Mouse (Mus musculus): ENCODE data around the gene Galnt18.

The Galnt18 gene

GRCm38 (mm10) chr7:111779504-111780242 is at the start of gene Galnt18:
Gene Galnt18 (minus strand): TSS chr7:111779977.
- peak; percentile 95 for DNase-seq

- no peak for DNase-seq
Measured at GRCm38 (mm10) chr7:111827337-111827736, 47.6 kb upstream of the Galnt18 start.

GRCm38 (mm10) chr7:111813093-111813492 is 33.3 kb upstream of the Galnt18 start:
- no peak for DNase-seq

GRCm38 (mm10) chr7:111811036-111811435 is 31.3 kb upstream of the Galnt18 start:
- no peak for DNase-seq

GRCm38 (mm10) chr7:111809796-111810195 is 30.0 kb upstream of the Galnt18 start:
- no peak for DNase-seq

- DNase-seq = no peak
Measured at GRCm38 (mm10) chr7:111806083-111806482, 26.3 kb upstream of the Galnt18 start.

GRCm38 (mm10) chr7:111804646-111805045 is 24.9 kb upstream of the Galnt18 start:
- no peak for DNase-seq

- no peak for DNase-seq
Measured at GRCm38 (mm10) chr7:111800785-111801184, 21.0 kb upstream of the Galnt18 start.

- DNase-seq = no peak
Measured at GRCm38 (mm10) chr7:111800120-111800519, 20.3 kb upstream of the Galnt18 start.

- DNase-seq = no peak
Measured at GRCm38 (mm10) chr7:111799021-111799420, 19.2 kb upstream of the Galnt18 start.

GRCm38 (mm10) chr7:111797337-111798010 is 17.7 kb upstream of the Galnt18 start:
- DNase-seq = no peak

- DNase-seq = no peak
Measured at GRCm38 (mm10) chr7:111795059-111795458, 15.3 kb upstream of the Galnt18 start.

GRCm38 (mm10) chr7:111792154-111792553 is 12.4 kb upstream of the Galnt18 start:
- no peak for DNase-seq

- no peak for DNase-seq
Measured at GRCm38 (mm10) chr7:111791347-111791746, 11.6 kb upstream of the Galnt18 start.

- no peak for DNase-seq
Measured at GRCm38 (mm10) chr7:111787921-111788320, 8.1 kb upstream of the Galnt18 start.

GRCm38 (mm10) chr7:111785478-111785877 is 5.7 kb upstream of the Galnt18 start:
- DNase-seq = no peak

- peak; percentile 36 to 74 for DNase-seq
Measured at GRCm38 (mm10) chr7:111782126-111782525, 2.3 kb upstream of the Galnt18 start.

GRCm38 (mm10) chr7:111781316-111781715 is 1.5 kb upstream of the Galnt18 start:
- DNase-seq = no peak

GRCm38 (mm10) chr7:111778789-111779503 is 831 bp downstream of the Galnt18 start:
- DNase-seq = peak in 1 of 2 experiments; percentile 31

GRCm38 (mm10) chr7:111778212-111778611 is 1.6 kb downstream of the Galnt18 start:
- peak in 1 of 2 experiments; percentile 31 for DNase-seq

- peak; percentile 65 to 66 for DNase-seq
Measured at GRCm38 (mm10) chr7:111777186-111777585, 2.6 kb downstream of the Galnt18 start.

GRCm38 (mm10) chr7:111776160-111776559 is 3.6 kb downstream of the Galnt18 start:
- peak; percentile 73 to 87 for DNase-seq

- no peak for DNase-seq
Measured at GRCm38 (mm10) chr7:111772398-111772797, 7.4 kb downstream of the Galnt18 start.

Data from kidney, adult 8-10 months (tissue).